Mouse (Mus musculus) liver, embryonic 13.5 days (tissue): ENCODE measurements around the gene Slc8b1. TPM values are rescaled to one million over a fixed set of nuclear protein-coding genes. Genes with fewer than 3 reads are reported as not detected.

Experiments
- ATAC-seq: fragments of 200-750 bp; cut with Nextera tagmentation; 2 replicates; pipeline ENCODE4 v1.8.0; 2017; ENCODE audit warnings: low read depth, mild to moderate bottlenecking, moderate number of reproducible peaks, moderate library complexity
- DNase-seq: peaks from one replicate; pipeline ENCODE4 v3.0.0; 2022
- H3K27ac ChIP-seq: fragments of 300-500 bp; sonication (generic); 2 replicates; pipeline ENCODE4 v1.5.1; 2015; ENCODE audit warnings: moderate library complexity, mild to moderate bottlenecking, inconsistent platforms
- H3K27me3 ChIP-seq: fragments of 300-500 bp; sonication (generic); 2 replicates; pipeline ENCODE4 v1.6.1; 2015; ENCODE audit warnings: mild to moderate bottlenecking, inconsistent platforms
- H3K36me3 ChIP-seq: fragments of 300-500 bp; sonication (generic); 2 replicates; pipeline ENCODE4 v1.6.1; 2015; ENCODE audit warnings: mild to moderate bottlenecking, inconsistent platforms
- H3K4me1 ChIP-seq: fragments of 300-500 bp; sonication (generic); replicated peaks from 2 replicates; pipeline ENCODE4 v1.6.1; 2015; ENCODE audit warnings: inconsistent platforms
- H3K4me2 ChIP-seq: fragments of 300-500 bp; sonication (generic); 2 replicates; pipeline ENCODE4 v1.6.1; 2015; ENCODE audit warnings: inconsistent platforms, mild to moderate bottlenecking, moderate library complexity
- H3K4me3 ChIP-seq: fragments of 300-500 bp; sonication (generic); replicated peaks from 2 replicates; pipeline ENCODE4 v1.5.1; 2015; ENCODE audit warnings: mild to moderate bottlenecking, inconsistent platforms
- H3K9ac ChIP-seq: fragments of 300-500 bp; sonication (generic); 2 replicates; pipeline ENCODE4 v1.6.1; 2015; ENCODE audit warnings: mild to moderate bottlenecking, inconsistent platforms
- H3K9me3 ChIP-seq: fragments of 300-500 bp; sonication (generic); replicated peaks from 2 replicates; pipeline ENCODE4 v1.6.1; 2016; ENCODE audit warnings: inconsistent platforms
- WGBS: fragments of 180-500 bp; shearing (Covaris S2); methylation state at CpG from one replicate; pipeline ENCODE4 v1.1.7; 2015; ENCODE audit not compliant: insufficient replicate concordance; 5-methylcytosine and 5-hydroxymethylcytosine counted together
- polyA plus RNA-seq: library from polyadenylated mRNA; unstranded; fragments of >200 nt; fragmentation: Nextera tagmentation; extraction: Ambion mirVana; gene quantifications from 2 replicates; pipeline ENCODE4 v1.2.1, GENCODE M21; 2015

The Slc8b1 gene
- polyA plus RNA-seq, 1 experiment from 2014 or later: 4.0 TPM

GRCm38 (mm10) chr5:120476296-120476695 is 34.7 kb upstream of the Slc8b1 start, which contains the start of gene Sds:
TSS of gene Sds (plus strand) at chr5:120476526.
- H3K27me3 ChIP-seq: peaks cover 52% of the 10 kb centered on the region

DNA sequence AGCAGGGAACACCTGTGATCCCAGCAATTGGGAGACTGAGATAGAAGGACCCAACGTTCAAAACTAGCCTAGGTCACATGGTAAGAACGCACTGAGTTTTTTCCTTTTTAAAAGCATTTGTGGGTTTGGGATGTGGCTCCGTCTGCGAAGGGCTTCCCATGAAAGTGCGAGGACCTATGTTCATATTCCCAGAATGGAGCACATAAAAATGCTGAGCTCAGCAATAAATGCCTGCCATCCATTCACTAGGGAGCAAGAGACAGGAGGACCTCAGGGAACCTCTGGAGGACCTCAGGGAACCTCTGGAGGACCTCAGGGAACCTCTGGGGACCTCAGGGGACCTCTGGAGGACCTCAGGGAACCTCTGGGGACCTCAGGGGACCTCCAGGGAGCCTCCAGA is 33.0 kb upstream of the Slc8b1 start:
- Histone ChIP-seq H3K27me3 (peaks cover 48% of the 10 kb centered on the region), H3K4me1 (no peaks in the 10 kb centered on the region), H3K4me3 (no peak overlapping the region), H3K27ac (no peak overlapping the region), H3K9ac (no peak overlapping the region), H3K9me3 (no peaks in the 10 kb centered on the region), H3K36me3 (no peaks in the 10 kb centered on the region), H3K4me2 (no peak overlapping the region)
- 70% methylated on average over 5 of the region's 5 CpGs for WGBS
- DNase-seq: no peak
- no peak for ATAC-seq

More at GRCm38 (mm10) chr5:120476296-120476695, 34.7 kb upstream of the Slc8b1 start, which contains the start of gene Sds:
- ATAC-seq (no peak), DNase-seq (no peak)
- H3K4me1 ChIP-seq: no peaks in the 10 kb centered on the region
- no peak within 1 kb of the TSS for H3K27ac ChIP-seq
- no peak within 1 kb of the TSS for H3K4me3 ChIP-seq
- no peaks in the 10 kb centered on the region for H3K36me3 ChIP-seq
- no peaks in the 10 kb centered on the region for H3K9me3 ChIP-seq
- 14% methylated on average over 13 of the region's 13 CpGs for WGBS
- no peak within 1 kb of the TSS for H3K9ac ChIP-seq
- no peak within 1 kb of the TSS for H3K4me2 ChIP-seq

GRCm38 (mm10) chr5:120479538-120479937 is 31.4 kb upstream of the Slc8b1 start:
- H3K4me1 ChIP-seq: no peaks in the 10 kb centered on the region
- DNase-seq (no peak), ATAC-seq (no peak)
- H3K27me3 ChIP-seq: peaks cover 36% of the 10 kb centered on the region
- H3K9me3 ChIP-seq: no peaks in the 10 kb centered on the region
- no peak overlapping the region for H3K27ac ChIP-seq
- H3K4me2 ChIP-seq: no peak overlapping the region
- no peak overlapping the region for H3K4me3 ChIP-seq
- no peaks in the 10 kb centered on the region for H3K36me3 ChIP-seq
- WGBS: 53% methylated on average over 4 of the region's 4 CpGs
- no peak overlapping the region for H3K9ac ChIP-seq

GRCm38 (mm10) chr5:120481205-120481604 is 29.8 kb upstream of the Slc8b1 start:
- Histone ChIP-seq H3K36me3 (peaks cover 8% of the 10 kb centered on the region), H3K9me3 (no peaks in the 10 kb centered on the region), H3K4me3 (no peak overlapping the region), H3K27ac (no peak overlapping the region), H3K4me1 (no peaks in the 10 kb centered on the region), H3K9ac (no peak overlapping the region), H3K4me2 (no peak overlapping the region), H3K27me3 (peaks cover 27% of the 10 kb centered on the region)
- no peak for ATAC-seq
- WGBS: 59% methylated on average over 9 of the region's 9 CpGs
- DNase-seq: no peak

DNA sequence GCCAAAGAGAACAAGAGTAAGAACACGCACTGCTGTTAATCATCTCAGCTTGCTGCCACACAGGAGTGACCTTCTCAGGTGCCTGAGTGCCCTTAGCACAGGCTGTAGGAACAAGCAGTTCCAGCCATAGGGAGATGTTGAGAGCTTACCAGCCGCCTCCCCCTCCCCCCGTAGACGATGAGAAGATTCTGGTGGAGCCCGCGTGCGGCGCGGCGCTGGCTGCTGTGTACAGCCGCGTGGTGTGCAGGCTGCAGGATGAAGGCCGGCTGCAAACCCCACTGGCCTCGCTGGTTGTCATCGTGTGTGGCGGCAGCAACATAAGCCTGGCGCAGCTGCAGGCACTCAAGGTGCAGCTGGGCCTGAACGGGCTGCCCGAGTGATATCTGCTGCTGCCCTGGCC is 27.6 kb upstream of the Slc8b1 start:
- ATAC-seq (no peak), DNase-seq (no peak)

DNA sequence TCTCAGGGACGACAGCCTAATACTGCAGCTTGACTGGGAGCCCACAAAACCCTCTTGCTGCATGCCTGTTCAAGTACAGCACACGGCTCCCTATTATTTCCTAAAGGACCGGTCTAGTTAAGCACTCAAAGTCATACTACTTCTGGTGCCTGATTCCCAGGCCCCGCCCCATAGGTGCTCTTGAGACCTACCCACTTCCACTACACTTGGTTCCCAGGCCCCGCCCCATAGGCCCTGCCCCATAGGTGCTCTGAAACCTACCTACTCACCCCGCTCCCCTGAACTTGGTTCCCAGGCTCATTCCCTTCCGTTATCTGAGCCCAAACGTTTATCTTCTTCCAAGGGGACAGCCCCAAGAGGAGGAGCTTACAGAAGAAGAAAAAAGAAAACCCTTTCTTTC is 23.1 kb upstream of the Slc8b1 start:
- H3K9ac ChIP-seq: no peak overlapping the region
- no peaks in the 10 kb centered on the region for H3K9me3 ChIP-seq
- no peak overlapping the region for H3K4me3 ChIP-seq
- H3K4me2 ChIP-seq: no peak overlapping the region
- no peaks in the 10 kb centered on the region for H3K27me3 ChIP-seq
- no peaks in the 10 kb centered on the region for H3K4me1 ChIP-seq
- WGBS: 74% methylated on average over 8 of the region's 8 CpGs
- no peak for ATAC-seq
- H3K27ac ChIP-seq: no peak overlapping the region
- no peak for DNase-seq
- peaks cover 41% of the 10 kb centered on the region for H3K36me3 ChIP-seq

More for the DNA sequence above, 27.6 kb upstream of the Slc8b1 start:
- WGBS: 81% methylated on average over 19 of the region's 19 CpGs
- Histone ChIP-seq H3K27ac (no peak overlapping the region), H3K4me1 (no peaks in the 10 kb centered on the region), H3K27me3 (peaks cover 12% of the 10 kb centered on the region), H3K9ac (no peak overlapping the region), H3K4me3 (no peak overlapping the region), H3K9me3 (no peaks in the 10 kb centered on the region), H3K36me3 (peaks cover 26% of the 10 kb centered on the region), H3K4me2 (no peak overlapping the region)

GRCm38 (mm10) chr5:120490679-120491192 is 20.2 kb upstream of the Slc8b1 start:
- H3K4me3 ChIP-seq: no peak overlapping the region
- H3K27ac ChIP-seq: no peak overlapping the region
- peaks cover 38% of the 10 kb centered on the region for H3K36me3 ChIP-seq
- ATAC-seq: no peak
- no peaks in the 10 kb centered on the region for H3K4me1 ChIP-seq
- no peak overlapping the region for H3K4me2 ChIP-seq
- 71% methylated on average over 8 of the region's 8 CpGs for WGBS
- no peak overlapping the region for H3K9ac ChIP-seq
- H3K9me3 ChIP-seq: no peaks in the 10 kb centered on the region
- no peak for DNase-seq
- H3K27me3 ChIP-seq: no peaks in the 10 kb centered on the region

- Histone ChIP-seq H3K36me3 (peaks cover 21% of the 10 kb centered on the region), H3K4me2 (no peak overlapping the region), H3K4me1 (no peaks in the 10 kb centered on the region), H3K9me3 (no peaks in the 10 kb centered on the region), H3K27me3 (no peaks in the 10 kb centered on the region), H3K4me3 (no peak overlapping the region), H3K9ac (no peak overlapping the region), H3K27ac (no peak overlapping the region)
- ATAC-seq (no peak), DNase-seq (peak; percentile 25)
- 76% methylated on average over 11 of the region's 11 CpGs for WGBS
Observed at GRCm38 (mm10) chr5:120492437-120492836, 18.5 kb upstream of the Slc8b1 start.

DNA sequence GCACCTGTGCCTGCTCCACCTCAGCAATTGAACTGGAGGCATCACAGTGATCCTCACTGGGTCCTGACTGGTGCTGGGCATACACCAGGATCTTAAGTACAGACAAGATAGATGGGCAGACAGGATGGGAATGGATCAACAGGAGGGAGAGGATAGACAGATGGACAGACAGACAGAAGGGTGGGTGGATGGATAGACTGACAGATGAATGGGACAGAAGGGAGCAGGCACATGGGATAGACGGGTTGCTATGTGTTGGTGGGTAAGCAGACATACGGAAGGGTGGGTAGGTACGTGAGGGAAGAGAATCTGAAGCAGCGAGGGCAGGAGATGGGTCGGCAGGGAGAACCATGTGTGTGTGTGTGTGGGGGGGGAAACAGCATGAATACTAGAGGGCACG is 17.5 kb upstream of the Slc8b1 start:
- DNase-seq: no peak
- H3K36me3 ChIP-seq: peaks cover 18% of the 10 kb centered on the region
- no peak overlapping the region for H3K4me2 ChIP-seq
- H3K27me3 ChIP-seq: no peaks in the 10 kb centered on the region
- 85% methylated on average over 6 of the region's 6 CpGs for WGBS
- H3K4me1 ChIP-seq: no peaks in the 10 kb centered on the region
- ATAC-seq: no peak
- no peak overlapping the region for H3K27ac ChIP-seq
- H3K9ac ChIP-seq: no peak overlapping the region
- H3K9me3 ChIP-seq: no peaks in the 10 kb centered on the region
- H3K4me3 ChIP-seq: no peak overlapping the region

DNA sequence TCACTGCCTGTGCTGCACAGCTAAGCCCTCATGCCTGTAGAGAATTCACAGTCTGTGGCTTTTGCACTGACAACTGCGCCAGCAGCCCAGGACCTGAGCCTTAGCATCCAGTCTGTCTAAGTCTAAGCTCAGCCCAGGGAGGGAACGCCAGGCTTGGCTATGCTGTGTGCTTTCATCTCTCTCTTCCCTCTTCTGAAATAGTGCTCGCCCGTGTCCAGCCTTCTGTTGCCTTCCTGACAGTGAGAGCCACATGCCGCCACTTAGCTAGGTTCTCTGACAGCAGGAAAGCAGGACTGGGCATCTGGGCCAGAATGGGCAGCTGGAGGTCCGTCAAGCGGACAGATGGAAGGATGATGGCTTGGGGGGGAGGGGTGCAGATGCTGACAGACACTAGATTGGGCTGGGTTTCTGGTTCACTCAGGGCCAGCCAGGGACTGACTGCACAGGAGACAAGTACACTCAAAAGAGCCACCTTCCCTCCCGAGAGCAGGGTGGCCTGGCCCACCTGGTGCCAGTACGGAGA is 17.0 kb upstream of the Slc8b1 start:
- Histone ChIP-seq H3K36me3 (peaks cover 15% of the 10 kb centered on the region), H3K27me3 (no peaks in the 10 kb centered on the region), H3K4me1 (no peaks in the 10 kb centered on the region), H3K9ac (no peak overlapping the region), H3K4me3 (no peak overlapping the region), H3K27ac (no peak overlapping the region), H3K4me2 (no peak overlapping the region), H3K9me3 (no peaks in the 10 kb centered on the region)
- 86% methylated on average over 9 of the region's 9 CpGs for WGBS
- no peak for ATAC-seq
- no peak for DNase-seq

GRCm38 (mm10) chr5:120495064-120495702 is 15.8 kb upstream of the Slc8b1 start:
- H3K4me2 ChIP-seq: no peak overlapping the region
- H3K27ac ChIP-seq: no peak overlapping the region
- H3K9ac ChIP-seq: no peak overlapping the region
- no peaks in the 10 kb centered on the region for H3K4me1 ChIP-seq
- WGBS: 71% methylated on average over 10 of the region's 10 CpGs
- no peak overlapping the region for H3K4me3 ChIP-seq
- DNase-seq: no peak
- ATAC-seq: no peak
- no peaks in the 10 kb centered on the region for H3K9me3 ChIP-seq
- H3K36me3 ChIP-seq: peaks cover 9% of the 10 kb centered on the region
- no peaks in the 10 kb centered on the region for H3K27me3 ChIP-seq

DNA sequence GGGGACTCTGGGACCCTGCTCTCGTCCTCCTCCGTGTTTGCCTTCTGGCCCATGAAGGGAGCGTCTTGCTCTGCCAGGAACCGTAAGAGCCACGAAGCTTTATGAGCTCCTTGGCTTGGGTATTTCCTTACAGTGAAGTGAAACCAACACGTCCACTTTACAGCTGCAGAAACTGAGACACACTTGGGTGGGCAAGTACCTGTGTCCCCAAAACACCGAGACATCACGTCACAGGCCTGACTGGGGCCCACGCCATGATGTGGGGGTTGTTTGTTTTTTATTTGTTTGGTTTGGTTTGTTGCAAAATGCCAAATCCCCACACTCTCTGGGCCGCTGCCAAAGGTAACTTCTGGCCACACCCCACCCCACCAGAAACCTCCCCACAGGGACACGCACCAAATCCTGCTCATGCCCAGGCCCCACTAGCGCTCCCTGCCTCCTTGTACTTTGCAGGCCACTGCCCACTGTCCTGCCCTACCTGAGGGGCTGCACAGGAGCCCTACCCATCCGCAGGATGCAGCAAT is 15.2 kb upstream of the Slc8b1 start:
- H3K4me1 ChIP-seq: no peaks in the 10 kb centered on the region
- peaks cover 9% of the 10 kb centered on the region for H3K36me3 ChIP-seq
- H3K9ac ChIP-seq: no peak overlapping the region
- 80% methylated on average over 13 of the region's 13 CpGs for WGBS
- H3K4me2 ChIP-seq: no peak overlapping the region
- no peaks in the 10 kb centered on the region for H3K9me3 ChIP-seq
- DNase-seq (no peak), ATAC-seq (no peak)
- H3K27ac ChIP-seq: no peak overlapping the region
- H3K27me3 ChIP-seq: no peaks in the 10 kb centered on the region
- H3K4me3 ChIP-seq: no peak overlapping the region
